Mouse (Mus musculus): ENCODE data around the gene Fbxo8. TPM values are rescaled to one million over a fixed set of nuclear protein-coding genes. Genes with fewer than 3 reads are reported as not detected.

Fbxo8 gene
- 10.5 and 12.6 TPM in 2 replicates for polyA plus RNA-seq (2012)

- TF ChIP-seq GATA1 (IDR thresholded peaks at IDR 0.05; ENCODE audit: low read length) = no peak
These were observed at the start of gene Fbxo8, which contains the start of gene Cep44 for GRCm38 (mm10) chr8:56550558-56551360. Fbxo8 (plus strand) TSS chr8:56551090. Cep44 (minus strand) TSS chr8:56551047.

GRCm38 (mm10) chr8:56501911-56502310 lies 49.0 kb upstream of the Fbxo8 start:
- no peak for TF ChIP-seq GATA1 (IDR thresholded peaks at IDR 0.05; ENCODE audit: low read length)

GRCm38 (mm10) chr8:56508318-56508951 lies 42.5 kb upstream of the Fbxo8 start:
- TF ChIP-seq GATA1 (IDR thresholded peaks at IDR 0.05; ENCODE audit: low read length) = no peak

GRCm38 (mm10) chr8:56508952-56509479 lies 41.9 kb upstream of the Fbxo8 start:
- no peak for TF ChIP-seq GATA1 (IDR thresholded peaks at IDR 0.05; ENCODE audit: low read length)

- TF ChIP-seq GATA1 (IDR thresholded peaks at IDR 0.05; ENCODE audit: low read length) = no peak
These were observed 32.0 kb upstream of the Fbxo8 start for GRCm38 (mm10) chr8:56518848-56519247.

GRCm38 (mm10) chr8:56520249-56520648 lies 30.6 kb upstream of the Fbxo8 start:
- TF ChIP-seq GATA1 (IDR thresholded peaks at IDR 0.05; ENCODE audit: low read length) = no peak

GRCm38 (mm10) chr8:56521051-56521450 lies 29.8 kb upstream of the Fbxo8 start:
- TF ChIP-seq GATA1 (IDR thresholded peaks at IDR 0.05; ENCODE audit: low read length) = no peak

GRCm38 (mm10) chr8:56528869-56529268 lies 22.0 kb upstream of the Fbxo8 start:
- TF ChIP-seq GATA1 (IDR thresholded peaks at IDR 0.05; ENCODE audit: low read length) = no peak

GRCm38 (mm10) chr8:56530359-56530758 lies 20.5 kb upstream of the Fbxo8 start:
- TF ChIP-seq GATA1 (IDR thresholded peaks at IDR 0.05; ENCODE audit: low read length) = no peak

GRCm38 (mm10) chr8:56540706-56541105 lies 10.2 kb upstream of the Fbxo8 start:
- TF ChIP-seq GATA1 (IDR thresholded peaks at IDR 0.05; ENCODE audit: low read length) = no peak

GRCm38 (mm10) chr8:56547866-56548265 lies 3.0 kb upstream of the Fbxo8 start:
- no peak for TF ChIP-seq GATA1 (IDR thresholded peaks at IDR 0.05; ENCODE audit: low read length)

GRCm38 (mm10) chr8:56551361-56551852 lies 517 bp downstream of the Fbxo8 start:
- TF ChIP-seq GATA1 (IDR thresholded peaks at IDR 0.05; ENCODE audit: low read length) = no peak

- no peak for TF ChIP-seq GATA1 (IDR thresholded peaks at IDR 0.05; ENCODE audit: low read length)
These were observed 1.2 kb downstream of the Fbxo8 start for GRCm38 (mm10) chr8:56552045-56552444.

GRCm38 (mm10) chr8:56552551-56553103 lies 1.7 kb downstream of the Fbxo8 start:
- TF ChIP-seq GATA1 (IDR thresholded peaks at IDR 0.05; ENCODE audit: low read length) = no peak

GRCm38 (mm10) chr8:56564399-56565047 lies 13.6 kb downstream of the Fbxo8 start:
- no peak for TF ChIP-seq GATA1 (IDR thresholded peaks at IDR 0.05; ENCODE audit: low read length)
